Mouse (Mus musculus) thymus, postnatal 10 days (tissue): Measurements from ENCODE around the gene Ric1.

Experiments used
- DNase-seq, 2 experiments: peaks; one replicate each; pipeline ENCODE4 v3.0.0; 2021; ENCODE audit warnings: low spot score in 2 of 2

The Ric1 gene

DNA sequence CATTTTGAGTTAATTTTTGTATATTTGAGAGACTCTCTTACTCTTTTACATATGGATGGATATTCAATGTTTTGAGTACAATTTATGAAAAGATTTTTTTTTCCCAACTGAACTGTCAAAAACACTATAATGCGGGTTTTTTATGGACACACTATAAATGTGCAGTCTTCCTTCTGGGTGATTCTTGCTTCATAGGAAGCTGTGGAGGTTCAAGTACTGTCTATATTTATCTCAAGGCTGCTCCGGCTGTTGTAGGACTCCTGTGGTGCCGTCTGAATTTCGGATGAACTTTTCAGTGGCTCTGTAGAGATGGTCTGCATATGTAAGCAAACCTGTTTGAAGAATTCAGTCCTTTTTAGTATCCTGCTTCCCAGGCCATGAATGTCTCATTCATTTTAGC lies 86.1 kb downstream of the Ric1 start:
- DNase-seq = no peak

DNA sequence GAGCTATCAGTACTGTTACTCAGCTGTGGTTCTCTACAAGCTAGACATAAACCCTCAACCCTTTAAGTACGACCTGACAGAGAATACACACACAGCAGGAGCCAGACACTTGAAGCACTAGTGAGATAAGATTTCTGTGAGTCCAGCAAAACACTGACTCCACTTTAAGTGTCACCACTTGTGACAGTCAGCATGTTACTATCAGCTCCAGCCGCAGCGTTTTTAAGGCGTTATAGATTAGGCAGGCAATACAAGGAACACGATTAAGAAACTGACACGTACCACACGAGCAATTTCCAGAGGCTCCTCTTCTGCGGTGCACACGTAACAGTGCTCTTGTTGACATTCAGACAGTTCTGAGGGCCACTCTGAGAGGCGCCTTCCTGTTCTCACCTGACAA lies 88.8 kb downstream of the Ric1 start:
- DNase-seq = no peak

DNA sequence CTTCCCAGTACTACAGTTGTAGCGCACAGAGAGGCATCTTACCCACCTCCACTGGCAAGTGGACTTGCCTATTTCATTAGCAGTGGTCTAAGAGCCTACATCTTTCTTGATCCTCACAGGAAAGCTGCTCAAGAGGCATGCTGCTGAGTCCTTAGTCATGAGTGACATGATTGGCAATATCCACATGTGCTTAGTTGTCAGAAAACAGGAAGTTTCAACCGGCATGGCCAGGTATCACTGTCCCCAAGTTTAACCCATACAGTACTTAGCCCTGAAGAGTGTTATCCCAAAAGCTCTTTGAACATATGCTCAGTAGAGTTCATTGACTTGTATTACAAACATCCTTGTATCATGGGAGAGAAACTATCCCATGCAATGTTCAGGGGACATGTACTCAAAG lies 90.0 kb downstream of the Ric1 start:
- no peak for DNase-seq

DNA sequence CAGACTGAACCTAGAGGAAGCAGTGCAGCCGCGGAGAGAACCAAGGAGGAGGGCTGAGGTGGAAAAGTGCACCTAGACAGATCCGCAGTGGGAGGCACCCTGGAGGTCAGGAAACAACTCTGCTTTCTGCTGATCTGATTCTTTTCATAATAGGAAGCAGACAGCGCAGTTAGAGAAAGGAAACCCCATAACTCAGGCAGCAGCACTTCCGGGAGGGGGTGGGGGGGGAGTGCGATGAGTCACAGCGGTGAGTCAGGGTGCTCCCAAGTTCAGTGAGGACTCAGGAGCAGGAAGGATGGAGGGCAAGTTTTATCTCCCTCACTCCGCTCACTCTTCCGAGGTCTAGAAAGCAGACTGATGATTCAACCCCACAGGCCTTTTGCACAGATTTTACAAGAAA lies 119.0 kb downstream of the Ric1 start:
- peak in 1 of 2 experiments; percentile 17 for DNase-seq

DNA sequence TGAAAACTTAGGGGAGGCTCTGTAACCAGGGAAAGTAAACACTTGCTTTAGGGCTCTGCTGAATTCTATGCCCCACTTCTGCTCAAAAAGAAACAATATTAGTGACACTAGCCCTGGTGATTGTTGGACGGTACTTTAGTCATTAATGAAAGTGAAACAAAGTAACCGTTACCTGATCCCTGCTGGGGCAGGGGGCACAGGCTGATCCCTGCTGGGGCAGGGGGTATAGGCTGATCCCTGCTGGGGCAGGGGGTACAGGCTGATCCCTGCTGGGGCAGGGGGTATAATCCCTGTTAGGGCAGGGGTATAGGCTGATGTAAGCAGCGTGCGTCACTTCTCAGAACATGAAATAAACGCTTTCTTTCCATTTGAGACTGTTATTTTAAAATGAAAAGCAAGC lies 119.4 kb downstream of the Ric1 start:
- no peak for DNase-seq

DNA sequence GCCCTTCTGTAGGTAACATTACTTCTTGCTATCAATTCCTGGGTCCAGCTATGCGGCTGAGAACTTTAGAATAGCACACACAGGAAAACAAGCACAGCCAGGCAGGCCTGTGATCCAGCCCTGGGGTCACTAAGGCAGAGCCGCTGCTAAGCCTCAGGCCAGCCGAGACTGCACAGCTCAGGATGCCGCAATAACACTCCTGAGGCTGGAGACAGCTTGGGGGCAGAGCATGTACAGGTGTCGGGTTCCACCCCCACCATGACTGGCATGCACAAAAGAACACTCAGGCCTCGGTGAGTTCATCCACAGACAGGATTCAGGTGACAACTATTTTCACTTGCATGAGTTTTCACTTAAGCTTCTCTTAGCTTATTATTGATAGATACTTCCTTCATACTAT lies 120.1 kb downstream of the Ric1 start:
- DNase-seq = no peak

DNA sequence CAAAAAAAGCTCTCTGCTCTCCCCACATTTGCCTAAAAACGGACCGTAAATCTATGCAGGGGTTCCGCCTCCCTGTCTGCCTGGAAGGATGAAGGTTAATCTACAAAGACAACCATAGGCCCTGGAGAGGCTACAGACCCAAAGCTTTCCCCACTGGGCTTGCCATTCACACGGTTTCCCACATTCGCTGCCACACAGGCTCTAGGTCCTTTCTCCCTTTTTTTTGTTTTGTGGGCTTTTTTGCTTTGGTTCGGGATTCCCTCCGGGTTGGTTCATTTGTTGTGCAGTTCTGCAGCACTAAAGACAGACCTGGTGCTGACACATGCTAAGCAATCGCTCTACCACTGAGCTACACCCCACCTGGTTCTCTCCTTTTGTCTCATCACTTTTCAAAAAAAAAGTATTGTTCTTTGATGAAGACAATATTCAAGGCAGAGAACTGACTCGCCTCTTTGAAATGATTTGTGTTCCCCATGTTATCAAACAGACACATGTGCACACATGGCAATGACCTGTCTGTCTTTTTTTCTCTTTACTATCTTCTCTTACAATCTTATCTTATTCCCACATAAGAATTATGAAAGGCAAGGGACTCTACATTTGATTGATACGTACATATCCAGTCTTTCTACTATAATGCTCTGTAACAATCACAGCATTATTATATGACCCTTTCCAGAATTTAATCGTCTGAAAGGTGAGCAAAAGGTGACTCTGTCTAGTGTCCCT lies 121.3 kb downstream of the Ric1 start:
- DNase-seq = no peak

DNA sequence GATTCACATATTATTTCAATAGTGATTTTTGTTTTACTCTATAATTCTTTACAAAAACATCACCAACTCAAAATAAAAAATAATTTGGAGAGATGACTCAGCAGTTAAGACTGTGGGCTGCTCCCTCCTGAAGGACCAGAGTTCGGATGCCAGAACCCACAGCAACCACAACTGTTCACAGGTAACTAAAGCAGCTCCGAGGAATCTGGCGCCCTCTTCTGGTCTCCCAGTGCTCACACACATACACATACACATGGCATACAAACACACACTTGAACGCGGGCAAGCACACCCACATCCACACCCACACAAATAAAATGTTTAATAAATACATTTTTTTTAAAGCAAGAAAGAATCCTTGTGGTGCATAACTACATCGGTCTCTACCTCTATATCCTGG lies 122.7 kb downstream of the Ric1 start:
- no peak for DNase-seq

DNA sequence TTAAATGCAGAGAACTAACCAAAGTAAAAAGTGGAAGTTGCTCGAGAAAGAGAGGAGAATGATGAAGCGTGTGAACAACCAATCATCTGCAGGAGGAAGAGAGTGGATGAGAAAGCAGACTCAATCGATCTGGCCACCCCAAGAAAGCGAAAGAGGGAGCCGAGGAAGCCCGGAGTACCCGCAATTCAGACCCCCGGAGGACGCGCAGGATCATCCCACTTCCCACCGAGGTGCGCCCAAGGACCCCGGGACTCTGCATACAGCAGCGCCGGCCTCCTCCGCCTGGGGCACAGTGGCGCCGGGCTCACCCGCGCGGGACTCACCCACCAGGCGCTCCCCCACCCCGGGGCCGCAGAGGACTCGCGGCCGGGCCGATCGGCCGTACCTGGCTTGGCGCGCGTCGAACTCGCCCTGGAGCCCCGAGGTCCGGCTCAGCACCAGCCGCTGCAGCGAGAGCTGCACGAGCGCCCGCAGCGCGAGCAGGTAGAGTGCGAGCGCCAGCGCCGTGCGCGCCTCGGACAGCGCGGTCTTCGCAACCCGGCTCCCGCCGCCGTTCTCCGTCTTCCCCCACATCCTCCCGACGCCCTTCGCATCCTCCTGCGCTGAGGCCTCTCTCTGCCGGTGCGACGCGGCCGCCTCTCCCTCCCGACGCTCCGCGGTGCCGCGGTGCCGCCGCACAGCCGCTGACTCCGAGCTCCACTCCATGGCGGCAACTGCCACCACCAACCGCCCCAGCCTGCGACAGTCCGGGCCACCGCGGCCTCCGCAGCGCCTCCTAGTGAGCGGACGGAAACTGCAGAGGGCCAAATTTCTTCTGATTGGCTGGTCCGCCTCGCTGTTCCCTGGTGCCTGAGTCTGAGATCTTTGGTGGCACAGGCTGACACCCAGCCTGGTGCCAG lies 125.8 kb downstream of the Ric1 start, which contains the start of gene Ermp1:
TSS of gene Ermp1 (minus strand) at position 765 of the 899 bp plus-strand sequence.
- DNase-seq = peak; percentile 92 to 99

DNA sequence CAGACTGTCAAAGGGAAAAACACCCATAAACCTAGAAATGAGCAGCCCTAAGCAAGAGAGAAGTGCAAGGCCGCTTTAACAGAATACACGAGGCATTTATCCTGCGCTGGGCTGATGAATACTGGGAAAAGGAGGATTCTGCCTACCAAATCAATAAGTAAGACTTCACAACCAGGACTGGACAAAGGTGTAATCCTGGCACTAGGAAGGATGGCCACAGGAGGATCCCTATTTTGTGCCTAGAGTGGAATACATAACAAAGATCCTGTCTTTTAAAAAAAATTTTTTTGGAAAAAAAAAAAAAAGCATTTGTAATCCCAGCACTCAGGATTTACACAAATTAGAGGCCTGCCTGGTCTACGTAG lies 126.5 kb downstream of the Ric1 start:
- DNase-seq = no peak

DNA sequence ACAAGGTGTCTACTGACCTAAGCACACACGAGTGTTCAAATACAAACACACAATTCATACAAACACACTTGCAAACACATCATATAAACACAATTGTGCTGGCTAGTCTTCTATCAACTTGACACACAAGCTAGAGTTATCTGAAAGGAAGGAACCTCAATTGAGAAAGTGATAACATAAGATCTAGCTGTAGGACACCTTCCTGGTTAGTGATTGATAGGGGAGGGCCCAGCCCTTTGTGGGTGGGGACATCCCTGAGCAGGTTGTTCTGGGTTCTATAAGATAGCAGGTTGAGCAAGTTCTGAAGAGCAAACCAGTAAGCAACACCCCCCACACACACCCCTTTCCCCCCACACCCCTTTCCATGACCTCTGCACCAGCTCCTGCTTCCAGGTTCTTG lies 127.6 kb downstream of the Ric1 start:
- DNase-seq = no peak

DNA sequence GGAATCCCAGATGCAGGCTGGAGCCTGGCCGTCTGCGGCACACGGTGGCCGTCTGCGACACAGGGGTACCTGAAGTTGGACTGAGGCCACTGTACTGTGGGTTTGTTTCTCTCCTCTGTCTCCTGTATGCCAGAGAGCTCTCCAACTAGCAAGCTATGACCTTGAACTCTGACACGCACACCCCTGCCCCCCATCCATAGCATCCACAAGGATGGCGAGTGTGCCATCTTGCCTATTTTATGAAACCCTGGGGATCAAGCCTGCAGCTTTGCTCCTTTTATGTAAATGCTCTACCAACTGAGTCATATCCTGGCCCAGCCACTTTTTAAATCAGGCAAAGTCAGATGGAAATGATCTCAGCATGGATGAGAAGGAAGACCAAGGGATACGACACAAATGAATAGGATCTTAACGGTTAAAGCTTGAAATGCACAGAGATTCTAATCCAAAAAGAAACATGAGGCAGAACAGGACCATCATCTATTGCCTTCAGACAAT lies 131.7 kb downstream of the Ric1 start:
- no peak for DNase-seq

DNA sequence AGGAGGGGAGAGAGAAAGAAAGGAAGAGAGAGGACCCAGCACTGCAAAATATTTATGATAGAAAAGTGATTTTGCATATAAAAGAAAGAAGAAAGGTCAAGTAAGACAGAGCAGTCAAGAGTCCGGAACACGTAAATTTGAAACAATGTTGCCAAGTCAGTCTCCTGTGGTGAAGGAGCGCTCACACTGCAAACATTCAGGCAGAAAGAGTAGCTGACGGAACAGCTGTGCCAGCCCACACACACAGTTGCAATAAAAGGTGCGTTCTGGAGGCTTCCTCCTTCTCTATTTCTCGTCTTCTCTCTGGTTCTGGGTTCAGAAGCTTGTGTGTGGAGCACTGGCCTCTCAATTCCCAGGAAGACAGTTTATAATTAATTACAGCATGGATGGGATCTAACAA lies 133.1 kb downstream of the Ric1 start:
- no peak for DNase-seq

DNA sequence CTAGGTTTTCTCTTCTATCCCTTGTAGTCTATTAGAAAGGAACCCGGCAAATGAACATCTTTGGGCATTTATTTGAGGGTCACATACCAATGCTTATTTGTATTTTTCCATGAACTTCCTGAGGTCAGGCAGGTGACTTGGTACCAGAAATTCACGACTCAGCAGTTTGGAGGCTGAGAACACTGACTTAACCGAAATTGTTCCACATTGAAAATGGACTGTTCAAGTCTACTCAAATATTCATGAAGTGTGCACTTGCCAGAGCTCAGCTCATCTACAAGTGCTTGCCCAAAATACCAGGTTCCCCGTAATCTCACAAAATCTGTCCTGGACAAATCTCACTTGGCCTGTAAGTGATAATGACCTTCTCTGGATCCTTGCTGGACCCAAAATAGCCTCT lies 133.9 kb downstream of the Ric1 start:
- DNase-seq = no peak
